Mouse (Mus musculus) monocyte, adult 5-6 weeks (primary cell): Measurements from ENCODE around the gene Colgalt2. TPM values are rescaled to one million over a fixed set of nuclear protein-coding genes. Genes with fewer than 3 reads are reported as not detected.

Experiments used
- ATAC-seq: fragments of 153-309, 156-312 bp; replicated peaks from 2 replicates; pipeline ENCODE4 v1.8.0; 2017; ENCODE audit warnings: mild to moderate bottlenecking; ENCODE audit not compliant: low TSS enrichment, insufficient number of reproducible peaks, severe bottlenecking, poor library complexity, low FRiP score
- total RNA-seq: library from RNA; stranded (forward); fragments of 200-1000, 200-491, 200-594 nt; gene quantifications from 3 replicates; pipeline ENCODE4 v1.2.3, GENCODE M21; 2017

The Colgalt2 gene
- total RNA-seq, 1 experiment from 2014 or later = not detected

- ATAC-seq = no peak
Observed at GRCm38 (mm10) chr1:152523292-152523691, 123.7 kb downstream of the Colgalt2 start.

- ATAC-seq = no peak
Observed at GRCm38 (mm10) chr1:152524098-152524892, 124.7 kb downstream of the Colgalt2 start.

GRCm38 (mm10) chr1:152524987-152525648 is 125.5 kb downstream of the Colgalt2 start:
- peak; percentile 58 for ATAC-seq

- no peak for ATAC-seq
Observed at GRCm38 (mm10) chr1:152526154-152526553, 126.5 kb downstream of the Colgalt2 start.

GRCm38 (mm10) chr1:152528214-152528613 is 128.6 kb downstream of the Colgalt2 start:
- ATAC-seq = no peak

- ATAC-seq = peak; percentile 64
Observed at GRCm38 (mm10) chr1:152528778-152529177, 129.1 kb downstream of the Colgalt2 start.

GRCm38 (mm10) chr1:152531498-152531897 is 131.9 kb downstream of the Colgalt2 start:
- ATAC-seq = 0 out of 2 replicates have a peak, but pooled peaks have one; percentile 5

- no peak for ATAC-seq
Observed at GRCm38 (mm10) chr1:152534531-152534930, 134.9 kb downstream of the Colgalt2 start.

- ATAC-seq = 0 out of 2 replicates have a peak, but pooled peaks have one; percentile 27
Observed at GRCm38 (mm10) chr1:152536416-152537018, 136.9 kb downstream of the Colgalt2 start.

- ATAC-seq = no peak
Observed at GRCm38 (mm10) chr1:152537186-152537585, 137.6 kb downstream of the Colgalt2 start.

GRCm38 (mm10) chr1:152538817-152539216 is 139.2 kb downstream of the Colgalt2 start:
- no peak for ATAC-seq

GRCm38 (mm10) chr1:152540304-152540887 is 140.8 kb downstream of the Colgalt2 start:
- ATAC-seq = no peak

- no peak for ATAC-seq
Observed at GRCm38 (mm10) chr1:152542747-152543378, 143.2 kb downstream of the Colgalt2 start.

- no peak for ATAC-seq
Observed at GRCm38 (mm10) chr1:152543449-152544159, 144.0 kb downstream of the Colgalt2 start.

GRCm38 (mm10) chr1:152549061-152549738 is 149.6 kb downstream of the Colgalt2 start:
- ATAC-seq = no peak

- ATAC-seq = no peak
Observed at GRCm38 (mm10) chr1:152550544-152550943, 150.9 kb downstream of the Colgalt2 start.

GRCm38 (mm10) chr1:152550973-152551372 is 151.3 kb downstream of the Colgalt2 start:
- no peak for ATAC-seq
